Mouse (Mus musculus) brain, embryonic 14.5 days (tissue): ENCODE measurements at regions not wholly inside any gene's neighbourhood (a gene's known extent, or its start where the extent isn't known, plus 50 kb on each side); places are given as distances from the start of the nearest gene placed in this dataset.

Experiments used
- DNase-seq: peaks from one replicate; pipeline ENCODE4 v3.0.0-alpha.2; 2011; ENCODE audit warnings: low read depth
- CTCF ChIP-seq: fragments of 200-500 bp; IDR thresholded peaks from 2 replicates; pipeline ENCODE4 v1.5.1; 2012; ENCODE audit warnings: inconsistent platforms, mild to moderate bottlenecking, moderate library complexity, borderline replicate concordance; ENCODE audit not compliant: insufficient read depth, insufficient read length; ENCODE audit errors: extremely low read depth
- POLR2A ChIP-seq: fragments of 200-500 bp; IDR thresholded peaks from 2 replicates; pipeline ENCODE4 v1.6.1; 2012; ENCODE audit warnings: mild to moderate bottlenecking, inconsistent platforms, borderline replicate concordance; ENCODE audit not compliant: poor library complexity, insufficient read depth, insufficient read length, severe bottlenecking; ENCODE audit errors: extremely low read depth

DNA sequence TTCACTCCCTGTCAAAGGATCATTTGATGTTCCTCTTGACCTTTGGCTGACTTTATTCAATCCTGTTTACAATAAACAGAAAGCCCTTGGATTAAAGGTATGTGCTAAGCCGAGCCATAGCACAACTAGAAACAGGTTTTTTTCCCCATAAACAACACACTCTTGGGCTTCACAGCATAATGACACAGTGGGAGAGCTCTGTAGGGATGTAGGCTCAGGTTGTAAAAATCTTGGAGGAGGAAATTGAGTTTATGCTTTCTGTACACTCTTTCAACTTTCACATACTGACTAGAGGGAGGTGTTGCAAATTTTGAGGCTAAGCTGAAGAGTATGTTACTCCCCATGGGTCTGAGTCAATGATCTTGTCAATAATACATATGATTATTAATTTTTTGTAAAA is 69.7 kb upstream of the Akr1c12 start:
- TF ChIP-seq POLR2A = no peak
- no peak for TF ChIP-seq CTCF
- no peak for DNase-seq

GRCm38 (mm10) chr13:4350601-4351000 is 71.4 kb upstream of the Akr1c12 start:
- TF ChIP-seq CTCF = no peak
- no peak for TF ChIP-seq POLR2A
- DNase-seq = no peak

DNA sequence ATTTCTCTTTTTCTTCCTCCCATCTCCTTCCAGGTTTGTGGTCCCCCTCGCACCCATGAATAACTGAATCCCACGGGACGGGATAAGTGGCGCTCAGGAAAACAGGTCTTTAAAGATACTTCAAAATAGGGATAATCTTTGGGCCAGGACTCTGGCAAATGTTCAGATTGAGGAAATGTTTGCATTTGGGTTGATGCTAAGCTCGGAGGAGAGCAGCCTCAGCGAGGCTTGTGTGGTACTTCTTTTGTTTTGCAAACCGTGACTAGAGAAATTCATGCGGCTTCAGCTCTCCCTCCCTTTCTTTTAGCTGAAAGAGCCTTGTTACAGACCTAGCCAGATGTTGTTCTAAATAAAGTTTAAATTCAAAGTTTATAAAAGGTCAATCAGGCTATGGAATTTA is 57.5 kb upstream of the Akr1c6 start:
- DNase-seq = peak; percentile 17
